Mouse (Mus musculus) layer of hippocampus, adult 2 months (tissue): ENCODE measurements around the gene Map3k7. TPM values are rescaled to one million over a fixed set of nuclear protein-coding genes. Genes with fewer than 3 reads are reported as not detected.
A peak's percentile ranks its signal among the peaks of the same experiment; 100 is the strongest.

ENCODE experiments used
- DNase-seq, 2 experiments: peaks; one replicate each; pipeline ENCODE4 v3.0.0; 2022; ENCODE audit warnings: low spot score in 2 of 2
- H3K27ac ChIP-seq: fragments of 200-600 bp; 2 replicates; pipeline ENCODE4 v1.8.1; 2022
- H3K4me3 ChIP-seq: fragments of 200-600 bp; 2 replicates; pipeline ENCODE4 v1.8.1; 2022; ENCODE audit warnings: mild to moderate bottlenecking
- CTCF ChIP-seq: fragments of 200-600 bp; conservative IDR thresholded peaks from 2 replicates; pipeline ENCODE4 v1.8.1; 2022; ENCODE audit warnings: antibody characterized with exemption, mild to moderate bottlenecking, moderate library complexity
- long read RNA-seq, 2 experiments: library from polyadenylated mRNA; stranded (forward); transcript quantifications; one replicate each; pipeline ENCODE4 v2.0.0; 2021; ENCODE audit warnings: borderline mapping rate in 2 of 2
- total RNA-seq, 2 experiments: library from RNA; stranded (reverse); gene quantifications; 2 replicates each; pipeline ENCODE4 v1.2.3; 2021

Map3k7 gene
- total RNA-seq, result 10 to 100 TPM; 39.8 to 40.0 TPM
- long read RNA-seq, experiment 1, full-length matches to known transcripts, result 5 of 12 reads
- long read RNA-seq, experiment 1, partial matches to known transcripts, result 2 of 12 reads
- long read RNA-seq, experiment 1, other reads (novel, unspliced or antisense), result 5 of 12 reads
- long read RNA-seq, experiment 2, full-length matches to known transcripts, result 21 of 34 reads
- long read RNA-seq, experiment 2, partial matches to known transcripts, result 1 of 34 reads
- long read RNA-seq, experiment 2, other reads (novel, unspliced or antisense), result 12 of 34 reads

DNA sequence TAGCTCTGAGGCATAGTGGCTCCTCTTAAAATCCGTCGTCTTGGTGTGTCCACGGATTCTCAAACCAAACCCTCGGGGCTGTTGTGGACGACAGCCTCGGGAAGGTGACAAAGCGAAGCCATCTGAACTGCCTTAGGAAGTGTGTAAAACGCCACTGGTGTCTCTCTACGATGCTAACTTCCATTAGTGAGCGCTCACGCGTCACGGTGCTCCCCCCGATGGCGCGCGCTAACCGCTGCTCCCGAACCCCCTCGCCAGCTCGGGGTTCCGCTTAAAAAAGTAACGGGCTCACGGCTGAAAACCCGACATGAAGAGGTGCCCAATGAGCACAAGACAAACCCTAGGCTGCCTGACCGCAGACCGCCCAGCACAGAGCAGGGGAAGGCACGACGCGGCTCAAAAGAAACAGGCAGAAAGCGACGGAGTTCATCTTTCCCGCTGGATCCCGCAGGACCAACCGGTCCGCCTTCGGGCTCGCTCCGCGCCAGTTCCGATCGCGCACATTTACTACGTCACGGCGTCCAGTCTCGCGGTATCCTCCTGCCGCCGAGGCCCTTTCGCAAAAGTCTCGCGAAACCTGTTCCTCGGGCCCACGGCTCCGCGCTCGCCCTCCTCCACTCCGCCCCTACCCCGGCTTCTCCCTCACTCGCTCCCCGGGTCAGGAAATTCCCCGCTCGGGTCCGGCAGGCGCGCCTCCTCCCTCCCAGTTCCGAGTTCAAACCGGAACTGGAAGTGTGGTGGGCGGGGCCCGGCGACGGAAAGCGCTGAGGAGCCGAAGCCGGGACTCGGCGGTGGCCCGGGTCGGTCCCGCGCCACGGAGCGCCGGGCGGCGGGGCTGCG lies at the start of gene Map3k7:
Gene Map3k7 (plus strand): TSS at position 744 of the 840 bp plus-strand sequence.
- peak; percentile 92 to 96 for DNase-seq

DNA sequence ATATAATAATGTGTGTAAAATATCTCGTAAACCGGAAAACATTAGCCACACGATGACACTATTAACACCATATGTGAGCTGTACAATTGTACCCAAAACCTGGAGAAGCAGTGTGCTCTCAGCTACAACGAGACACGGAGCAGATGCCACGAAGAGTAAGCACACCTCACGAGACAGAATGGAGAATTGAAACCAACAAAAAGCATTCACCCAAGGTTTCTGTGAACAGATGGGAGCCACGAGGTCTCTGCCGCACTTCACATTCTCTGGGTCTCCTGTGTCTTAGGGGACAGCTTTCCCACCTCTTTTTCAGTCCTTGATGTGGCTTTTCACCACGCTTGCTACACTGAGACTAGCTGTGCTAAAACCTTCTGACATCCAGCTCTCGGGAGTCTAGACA lies 48.8 kb upstream of the Map3k7 start:
- TF ChIP-seq CTCF, result no peak
- no peak for DNase-seq
- Histone ChIP-seq H3K4me3 (no peak overlapping the region), H3K27ac (no peak overlapping the region)

More for the DNA sequence above, at the start of gene Map3k7:
- peak within 1 kb of the TSS; percentile 100 for H3K27ac ChIP-seq
- TF ChIP-seq CTCF, result no peak; the same call in 1 of the 2 replicates
- H3K4me3 ChIP-seq, result peak within 1 kb of the TSS; percentile 94

DNA sequence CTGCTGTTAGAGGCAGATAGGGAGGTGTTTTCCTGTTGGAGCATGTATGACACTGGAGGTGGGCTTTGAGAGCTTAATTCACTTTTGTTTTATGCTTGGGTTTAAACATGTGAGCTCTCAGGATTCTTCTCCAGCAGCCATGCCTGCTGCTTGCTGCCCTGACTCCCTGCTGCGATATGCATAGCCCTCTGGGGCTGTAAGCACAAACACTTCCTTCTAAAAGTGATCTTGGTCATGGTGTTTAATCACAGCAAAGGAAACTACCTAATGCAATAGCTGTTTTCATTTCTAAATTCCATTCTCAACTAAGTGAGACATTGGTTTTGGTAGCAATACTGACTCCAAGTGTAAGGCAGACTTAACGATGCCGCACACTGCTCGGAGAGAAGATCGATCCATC lies 45.2 kb upstream of the Map3k7 start:
- Histone ChIP-seq H3K27ac (no peak overlapping the region), H3K4me3 (no peak overlapping the region)
- TF ChIP-seq CTCF, result no peak
- DNase-seq, result no peak

DNA sequence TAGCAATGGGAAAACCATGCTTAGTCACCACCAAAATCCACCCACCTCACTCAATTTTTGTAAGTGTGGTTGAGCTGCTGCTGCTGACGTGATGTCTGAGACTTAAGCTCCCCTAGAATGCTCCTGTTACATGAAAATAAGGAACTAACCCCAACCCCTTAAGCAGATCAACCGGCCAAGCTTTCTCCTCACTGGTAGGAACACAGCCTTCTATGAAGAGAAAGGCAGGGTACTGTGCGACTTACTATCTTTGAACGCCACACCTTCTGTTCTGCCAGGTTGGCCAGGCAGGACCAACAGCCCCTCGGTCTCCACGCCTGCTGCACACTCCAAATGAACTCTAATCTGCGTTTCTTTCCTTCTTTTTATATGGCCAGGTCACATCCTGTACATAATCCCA lies 41.7 kb upstream of the Map3k7 start:
- TF ChIP-seq CTCF, result no peak
- no peak for DNase-seq
- no peak overlapping the region for H3K27ac ChIP-seq
- H3K4me3 ChIP-seq, result no peak overlapping the region

DNA sequence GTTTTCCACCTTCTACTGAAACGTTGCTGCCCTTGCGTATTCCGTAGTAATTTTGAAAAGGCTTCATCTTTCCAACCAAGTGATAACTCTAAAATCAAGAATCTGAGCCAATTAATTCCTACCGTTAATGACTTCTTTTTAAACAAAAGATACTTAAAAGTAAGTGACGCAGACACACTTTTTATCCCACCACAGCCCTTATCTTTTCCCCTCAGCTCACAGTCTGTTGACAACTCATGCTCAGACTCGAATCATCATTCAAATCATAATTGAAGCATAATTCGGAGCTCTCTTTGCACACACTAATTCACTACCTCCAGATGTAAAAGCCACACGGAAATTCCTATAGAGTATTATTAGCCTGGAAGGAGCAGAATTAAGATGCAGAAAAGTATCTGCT lies 40.5 kb upstream of the Map3k7 start:
- TF ChIP-seq CTCF, result no peak

DNA sequence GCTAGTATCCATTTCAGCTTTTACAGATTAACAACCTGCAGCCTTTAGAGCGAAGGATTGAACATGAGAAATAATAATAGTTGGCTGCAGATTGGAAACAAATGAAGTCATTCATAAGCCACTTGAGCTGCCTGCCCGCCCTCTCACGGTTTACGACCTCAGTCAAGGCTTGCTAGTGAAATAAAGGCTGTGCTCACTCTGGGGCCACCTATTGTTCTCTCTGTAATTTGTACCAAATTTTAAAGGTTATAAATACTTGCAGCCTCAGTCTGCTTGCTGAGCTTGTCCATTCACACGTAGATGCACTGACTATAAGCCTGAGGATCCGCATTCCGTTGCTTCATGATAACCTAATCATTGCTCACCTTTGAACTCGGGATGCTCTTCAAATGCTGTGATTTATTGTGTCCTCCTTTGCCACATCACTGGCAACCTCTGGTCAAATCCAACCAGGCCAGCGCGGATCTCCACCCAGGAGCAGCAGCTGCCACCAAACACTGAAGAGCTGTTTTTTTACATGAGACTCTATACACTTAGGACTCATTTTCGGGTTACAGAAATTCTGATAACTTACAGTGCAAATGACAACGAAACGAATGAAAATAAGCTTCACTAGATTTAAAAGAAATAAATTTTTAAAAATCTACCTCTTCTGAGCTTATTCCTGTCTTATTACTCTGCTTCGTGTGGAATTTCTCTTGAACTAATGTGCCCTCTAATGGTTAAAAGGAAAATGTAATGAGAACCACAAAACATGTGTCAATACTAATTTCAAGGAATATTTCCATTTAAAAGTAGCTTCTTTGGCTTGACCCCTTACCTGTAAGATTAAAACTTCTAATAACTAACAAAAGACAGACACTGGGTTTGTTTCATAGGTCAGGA lies 39.4 kb upstream of the Map3k7 start:
- Histone ChIP-seq H3K27ac (no peak overlapping the region), H3K4me3 (no peak overlapping the region)
- DNase-seq, result no peak
- peak; percentile 66 for TF ChIP-seq CTCF

More for the DNA sequence above, 40.5 kb upstream of the Map3k7 start:
- H3K27ac ChIP-seq, result no peak overlapping the region
- H3K4me3 ChIP-seq, result no peak overlapping the region
- DNase-seq, result no peak

DNA sequence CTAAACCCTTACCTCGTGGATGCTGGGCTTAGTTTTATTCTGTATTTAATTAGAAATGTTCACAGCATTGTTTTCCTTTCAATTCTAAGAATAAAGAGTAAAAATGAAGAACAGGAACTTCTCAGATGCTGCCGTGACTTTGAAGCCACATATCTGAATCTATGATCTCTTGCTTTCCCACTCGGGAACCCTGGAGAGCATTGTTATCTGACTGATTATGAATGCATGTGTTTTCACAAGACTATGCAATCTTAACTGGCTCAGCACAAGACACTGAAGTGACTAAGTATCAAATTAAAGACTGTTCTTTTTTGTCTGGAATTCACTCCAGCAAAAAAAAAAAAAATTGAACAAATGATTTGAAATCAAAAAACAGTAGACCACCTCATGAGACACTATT lies 30.7 kb upstream of the Map3k7 start:
- no peak for TF ChIP-seq CTCF
- no peak for DNase-seq
- H3K4me3 ChIP-seq, result no peak overlapping the region
- no peak overlapping the region for H3K27ac ChIP-seq

DNA sequence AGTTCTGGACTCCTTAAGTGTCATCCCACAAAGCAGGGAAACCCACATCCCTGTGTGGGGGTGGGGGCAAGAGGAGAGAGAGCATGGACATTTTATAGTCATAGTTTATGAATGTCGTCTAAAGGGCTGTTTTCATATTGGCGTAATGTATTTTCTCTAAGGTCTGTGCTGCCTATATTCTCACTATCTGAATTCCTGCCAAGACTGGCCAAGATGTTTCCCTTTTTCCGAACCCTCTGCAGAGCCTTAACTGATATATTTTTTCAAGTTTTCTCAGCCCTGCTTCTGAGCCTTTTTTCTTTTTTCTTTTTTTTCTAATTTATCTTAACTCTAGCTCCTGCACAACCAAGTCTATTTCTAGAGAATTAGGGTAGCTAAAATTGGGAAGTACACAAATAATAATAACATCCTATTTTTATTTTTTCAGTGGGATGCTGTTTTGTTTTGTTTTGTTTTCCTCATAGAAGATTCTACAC lies 28.0 kb upstream of the Map3k7 start:
- no peak overlapping the region for H3K27ac ChIP-seq
- no peak for TF ChIP-seq CTCF
- DNase-seq, result no peak
- H3K4me3 ChIP-seq, result no peak overlapping the region

DNA sequence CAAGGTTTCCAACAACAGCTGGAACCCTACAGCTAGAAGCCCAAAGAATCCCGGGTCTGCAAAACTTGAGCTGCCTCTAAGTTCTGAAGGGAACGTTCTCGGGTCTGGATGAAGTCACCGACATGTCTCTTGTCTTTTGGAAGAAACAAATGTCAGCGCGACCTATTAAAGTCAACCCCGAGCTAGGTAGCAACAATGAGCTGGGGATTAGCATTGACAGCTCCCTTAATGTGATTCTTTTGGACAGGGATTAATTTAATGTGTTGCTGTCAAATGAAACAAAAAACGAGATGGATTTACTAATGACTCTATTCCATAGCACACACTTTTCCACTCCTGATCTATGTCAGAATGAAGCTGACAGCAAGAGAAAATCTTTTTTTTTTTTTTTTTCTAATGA lies 27.5 kb upstream of the Map3k7 start:
- H3K27ac ChIP-seq, result no peak overlapping the region
- H3K4me3 ChIP-seq, result no peak overlapping the region
- DNase-seq, result no peak
- TF ChIP-seq CTCF, result no peak

DNA sequence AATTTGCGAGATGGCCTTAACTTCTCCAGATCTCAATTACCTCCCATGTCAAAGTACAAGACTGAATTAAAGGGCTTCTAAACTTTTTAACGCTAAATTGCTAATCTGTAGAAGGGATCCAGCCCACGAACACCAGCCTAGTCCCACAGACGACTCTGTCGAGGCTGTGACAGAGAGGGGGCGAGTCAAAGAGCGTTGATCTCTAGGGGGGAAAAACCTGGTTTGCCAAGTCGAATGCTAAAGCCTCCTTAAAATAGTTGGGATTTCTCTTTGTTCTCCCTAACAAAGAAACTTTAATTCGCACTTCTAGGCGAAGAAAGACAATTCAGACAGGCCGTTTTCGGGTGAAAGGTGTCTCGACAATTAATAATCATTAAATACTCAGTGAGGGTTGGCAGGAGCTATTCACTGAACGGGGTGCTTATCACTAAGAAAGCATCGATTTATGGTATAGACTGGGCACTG lies 27.0 kb upstream of the Map3k7 start:
- DNase-seq, result no peak
- no peak for TF ChIP-seq CTCF
- Histone ChIP-seq H3K27ac (no peak overlapping the region), H3K4me3 (no peak overlapping the region; the same call in 1 of the 2 replicates)

DNA sequence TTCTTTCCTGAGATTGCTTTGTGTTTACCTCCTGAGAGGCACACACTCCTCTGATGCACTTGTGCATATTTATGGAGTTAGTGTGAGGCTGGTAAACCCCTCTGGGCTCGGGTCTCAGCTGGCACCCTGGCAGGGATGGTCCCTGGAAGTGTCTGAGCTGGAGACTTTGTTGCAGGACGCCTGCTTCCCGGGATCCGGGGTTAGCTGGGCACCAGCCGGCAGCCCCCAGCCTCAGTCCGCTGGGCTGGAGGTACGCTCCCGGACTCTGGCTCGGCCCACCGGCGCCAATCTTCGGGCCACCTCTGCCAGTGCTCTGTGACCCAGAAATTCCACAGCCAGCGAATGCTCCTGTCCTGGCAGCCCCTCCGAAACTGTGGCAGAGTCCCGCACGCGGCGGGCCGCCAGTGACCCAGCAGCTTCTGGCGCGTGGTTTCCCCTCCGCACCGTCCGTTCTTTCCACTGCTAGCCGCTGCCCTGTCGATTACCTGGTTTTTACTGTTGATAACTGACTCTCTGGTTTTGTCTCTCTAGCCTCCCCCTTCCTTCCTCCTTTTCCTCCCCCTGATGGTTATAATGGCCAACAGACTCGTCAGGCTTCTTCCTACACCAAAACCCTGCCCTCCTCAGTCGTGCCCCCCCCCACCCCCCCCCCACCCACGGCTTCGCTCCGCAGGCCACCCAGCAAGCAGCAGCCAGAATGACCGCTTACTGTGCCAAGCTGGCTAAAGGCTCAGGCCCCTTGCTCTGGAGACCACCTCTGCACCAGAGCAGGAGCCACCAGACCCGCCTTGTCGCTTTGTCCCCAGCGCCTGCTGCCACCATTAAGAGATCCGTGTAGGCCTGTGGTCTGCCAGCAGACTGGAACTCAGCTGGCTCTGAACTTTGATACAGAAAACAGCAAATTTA lies 26.3 kb upstream of the Map3k7 start:
- Histone ChIP-seq H3K4me3 (peak overlapping the region; percentile 49), H3K27ac (no peak overlapping the region)
- no peak for DNase-seq

More for the DNA sequence above, 26.3 kb upstream of the Map3k7 start:
- TF ChIP-seq CTCF, result no peak
